Mouse (Mus musculus) intestine, postnatal 0 days (tissue): ENCODE measurements around the gene Pip5k1b. TPM values are rescaled to one million over a fixed set of nuclear protein-coding genes. Genes with fewer than 3 reads are reported as not detected.

Experiments
- ATAC-seq: fragments of 200-750 bp; cut with Nextera tagmentation; 2 replicates; pipeline ENCODE4 v1.8.0; 2017; ENCODE audit warnings: mild to moderate bottlenecking, moderate TSS enrichment, moderate library complexity
- H3K27ac ChIP-seq: fragments of 300-500 bp; sonication (generic); 2 replicates; pipeline ENCODE4 v1.5.1; 2014; ENCODE audit warnings: mild to moderate bottlenecking, low read depth, low read length, moderate library complexity
- H3K27me3 ChIP-seq: fragments of 300-500 bp; sonication (generic); replicated peaks from 2 replicates; pipeline ENCODE4 v1.6.1; 2014; ENCODE audit warnings: low read length, mixed read lengths; ENCODE audit not compliant: control insufficient read depth, insufficient read depth
- H3K36me3 ChIP-seq: fragments of 300-500 bp; sonication (generic); 2 replicates; pipeline ENCODE4 v1.6.1; 2014; ENCODE audit warnings: mild to moderate bottlenecking, moderate library complexity; ENCODE audit not compliant: control insufficient read depth, insufficient read depth
- H3K4me1 ChIP-seq: fragments of 300-500 bp; sonication (generic); replicated peaks from 2 replicates; pipeline ENCODE4 v1.6.1; 2014; ENCODE audit warnings: antibody characterized with exemption, low read length, mixed read lengths; ENCODE audit not compliant: control insufficient read depth, insufficient read depth
- H3K4me2 ChIP-seq: fragments of 300-500 bp; sonication (generic); replicated peaks from 2 replicates; pipeline ENCODE4 v1.6.1; 2014; ENCODE audit warnings: low read depth, mild to moderate bottlenecking, moderate library complexity
- H3K4me3 ChIP-seq: fragments of 300-500 bp; sonication (generic); 2 replicates; pipeline ENCODE4 v1.5.1; 2014; ENCODE audit warnings: low read depth, low read length
- H3K9ac ChIP-seq: fragments of 300-500 bp; sonication (generic); 2 replicates; pipeline ENCODE4 v1.6.1; 2014; ENCODE audit warnings: mild to moderate bottlenecking, low read depth, low read length
- H3K9me3 ChIP-seq: fragments of 300-500 bp; sonication (generic); 2 replicates; pipeline ENCODE4 v1.6.1; 2016; ENCODE audit warnings: mixed run types; ENCODE audit not compliant: control insufficient read depth
- CTCF ChIP-seq: sonication (generic); IDR thresholded peaks from 2 replicates; pipeline ENCODE4 v1.5.1; 2016; ENCODE audit warnings: low read depth, mild to moderate bottlenecking, control low read depth, antibody characterized with exemption, moderate library complexity
- WGBS: fragments of 180-500 bp; shearing (Covaris S2); extraction: QIAGEN DNeasy Blood & Tissue Kit; methylation state at CpG from one replicate; pipeline ENCODE4 v1.1.7; 2014; 5-methylcytosine and 5-hydroxymethylcytosine counted together
- polyA plus RNA-seq: library from polyadenylated mRNA; unstranded; fragments of >200 nt; fragmentation: Nextera tagmentation; extraction: Ambion mirVana; gene quantifications from 2 replicates; pipeline ENCODE4 v1.2.1, GENCODE M21; 2015

Pip5k1b gene
- 29.4 and 31.5 TPM in 2 replicates for polyA plus RNA-seq

DNA sequence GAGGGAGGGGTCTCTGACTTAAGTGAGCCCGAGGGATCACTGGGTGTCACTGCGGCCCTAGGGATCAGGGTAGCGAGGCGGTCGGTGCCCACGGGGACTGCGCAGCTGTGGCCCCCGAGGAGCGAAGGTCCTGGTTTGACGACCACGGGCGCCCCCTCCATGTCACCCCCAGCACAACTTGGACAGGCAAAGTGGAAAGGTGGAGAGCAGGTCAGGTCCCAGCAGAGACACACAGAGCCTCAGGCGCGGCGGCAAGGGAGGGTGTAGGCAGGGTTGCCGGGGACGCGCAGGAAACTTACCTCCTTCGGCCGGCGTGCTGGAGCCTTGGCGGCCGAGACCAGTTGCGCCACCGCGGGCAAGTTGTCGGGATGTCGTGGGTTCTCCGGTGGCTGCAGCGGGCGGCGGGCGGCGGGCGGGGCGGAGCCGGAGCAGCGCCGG, at the start of gene Pip5k1b:
Gene Pip5k1b, minus strand, starts transcription at position 407 of the 438 bp plus-strand sequence.
- peak within 1 kb of the TSS; percentile 95 for H3K27ac ChIP-seq

DNA sequence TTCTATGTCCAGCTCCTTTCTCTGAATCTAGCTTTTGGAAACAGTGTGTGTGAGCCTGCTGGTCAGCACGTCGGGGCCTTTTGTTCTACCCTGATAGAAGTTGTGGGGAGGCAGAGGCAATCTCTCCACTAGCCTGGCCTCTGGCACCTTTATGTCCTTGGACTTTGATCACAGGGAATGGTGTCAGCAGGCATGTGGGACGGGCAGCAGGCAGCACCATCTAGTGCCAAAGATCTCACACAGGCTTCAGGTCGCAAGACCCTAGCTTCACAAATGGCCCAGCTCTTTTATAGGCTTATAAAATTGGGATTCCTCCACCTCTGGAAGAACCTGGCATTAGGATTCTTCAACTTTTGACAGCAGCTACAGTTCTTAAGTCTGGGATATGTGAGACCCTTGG, 48.4 kb upstream of the Pip5k1b start:
- Histone ChIP-seq H3K4me3 (no peak overlapping the region), H3K9ac (no peak overlapping the region), H3K9me3 (no peaks in the 10 kb centered on the region), H3K27me3 (no peaks in the 10 kb centered on the region), H3K4me2 (no peak overlapping the region), H3K4me1 (no peaks in the 10 kb centered on the region), H3K27ac (no peak overlapping the region), H3K36me3 (no peaks in the 10 kb centered on the region)
- peak; percentile 63; the same call in 1 of the 2 replicates for ATAC-seq
- peak; percentile 73 for TF ChIP-seq CTCF
- WGBS, result 54% methylated on average over 4 of the region's 4 CpGs

More for the DNA sequence above, at the start of gene Pip5k1b:
- Histone ChIP-seq H3K9ac (peak within 1 kb of the TSS; percentile 76), H3K36me3 (no peaks in the 10 kb centered on the region), H3K9me3 (no peaks in the 10 kb centered on the region), H3K27me3 (0 out of 2 replicates have a peak, but pooled peaks cover 6% of the 10 kb centered on the region), H3K4me2 (peak within 1 kb of the TSS; percentile 86), H3K4me3 (peak within 1 kb of the TSS; percentile 80), H3K4me1 (peaks cover 5% of the 10 kb centered on the region; the same call in 1 of the 2 replicates)
- WGBS, result 0% methylated on average over 20 of the region's 39 CpGs
- TF ChIP-seq CTCF, result peak; percentile 51
- peak; percentile 26 for ATAC-seq

DNA sequence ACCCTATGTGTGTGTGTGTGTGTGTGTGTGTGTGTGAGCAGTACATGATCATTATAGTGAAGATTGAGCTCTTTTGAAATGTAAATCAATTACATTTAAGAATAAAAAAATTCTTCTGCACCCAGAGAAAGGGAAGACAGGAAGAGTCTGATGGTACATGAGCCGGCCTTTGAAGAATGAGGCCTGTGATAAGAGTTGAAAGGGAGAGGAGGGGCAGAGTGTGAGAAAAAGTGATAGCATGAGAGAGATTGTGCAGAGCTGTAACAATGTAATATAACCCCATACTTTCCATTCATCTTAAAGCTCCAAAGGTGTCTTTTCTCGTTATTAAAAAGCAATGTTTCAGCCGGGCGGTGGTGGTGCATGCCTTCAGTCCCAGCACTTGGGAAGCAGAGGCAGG, 47.8 kb upstream of the Pip5k1b start:
- Histone ChIP-seq H3K27me3 (no peaks in the 10 kb centered on the region), H3K36me3 (no peaks in the 10 kb centered on the region), H3K4me2 (no peak overlapping the region), H3K9ac (no peak overlapping the region), H3K4me1 (no peaks in the 10 kb centered on the region), H3K27ac (no peak overlapping the region), H3K9me3 (no peaks in the 10 kb centered on the region), H3K4me3 (no peak overlapping the region)
- 69% methylated on average over 4 of the region's 4 CpGs for WGBS
- TF ChIP-seq CTCF, result no peak
- ATAC-seq, result no peak

DNA sequence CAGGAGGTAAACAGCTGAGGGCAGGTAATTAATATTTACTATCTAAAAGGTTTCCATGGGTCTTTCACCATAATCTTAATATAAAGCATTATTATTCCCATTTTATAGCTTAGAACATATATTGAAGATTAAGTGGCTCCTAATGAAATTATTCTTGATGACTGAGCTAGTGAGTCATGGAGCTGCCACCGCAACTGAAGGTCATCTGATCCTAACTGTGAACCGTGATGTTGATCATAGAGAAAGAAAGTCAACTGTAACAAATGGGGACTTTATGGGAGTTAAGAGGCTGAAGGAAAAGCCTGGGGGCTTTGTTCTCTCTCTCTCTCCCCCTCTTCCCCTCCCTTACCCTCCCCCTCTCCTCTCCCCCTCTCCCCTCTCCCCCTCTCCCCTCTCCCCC, 31.1 kb upstream of the Pip5k1b start:
- Histone ChIP-seq H3K4me3 (no peak overlapping the region), H3K9ac (no peak overlapping the region), H3K4me2 (no peak overlapping the region), H3K27ac (no peak overlapping the region), H3K27me3 (no peaks in the 10 kb centered on the region), H3K9me3 (no peaks in the 10 kb centered on the region), H3K36me3 (no peaks in the 10 kb centered on the region), H3K4me1 (no peaks in the 10 kb centered on the region)
- no peak for ATAC-seq
- WGBS, result 38% methylated on average over 2 of the region's 2 CpGs
- no peak for TF ChIP-seq CTCF

DNA sequence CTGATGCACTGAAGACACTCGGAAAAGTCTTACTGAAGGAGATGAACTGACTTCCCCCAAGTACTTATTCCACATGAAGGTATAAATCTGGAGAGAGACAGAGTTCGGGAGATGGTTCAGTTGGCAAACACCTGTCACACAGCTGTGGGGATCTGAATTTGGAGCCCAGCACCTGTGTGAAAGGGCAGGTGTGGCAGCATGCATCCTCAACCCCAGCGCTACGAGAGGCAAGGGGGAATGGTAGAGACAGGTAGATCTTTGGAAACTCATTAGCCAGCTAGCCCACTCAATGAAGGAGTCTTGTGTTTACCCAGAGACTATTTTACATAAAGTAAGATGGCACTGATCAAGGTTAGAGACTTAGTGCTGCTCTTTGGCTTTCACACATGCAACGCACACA, 29.5 kb upstream of the Pip5k1b start:
- 94% methylated on average over 5 of the region's 5 CpGs for WGBS
- no peak for ATAC-seq
- Histone ChIP-seq H3K9ac (no peak overlapping the region), H3K4me2 (no peak overlapping the region), H3K4me1 (no peaks in the 10 kb centered on the region), H3K27me3 (no peaks in the 10 kb centered on the region), H3K4me3 (no peak overlapping the region), H3K27ac (no peak overlapping the region), H3K36me3 (no peaks in the 10 kb centered on the region), H3K9me3 (no peaks in the 10 kb centered on the region)
- TF ChIP-seq CTCF, result no peak

DNA sequence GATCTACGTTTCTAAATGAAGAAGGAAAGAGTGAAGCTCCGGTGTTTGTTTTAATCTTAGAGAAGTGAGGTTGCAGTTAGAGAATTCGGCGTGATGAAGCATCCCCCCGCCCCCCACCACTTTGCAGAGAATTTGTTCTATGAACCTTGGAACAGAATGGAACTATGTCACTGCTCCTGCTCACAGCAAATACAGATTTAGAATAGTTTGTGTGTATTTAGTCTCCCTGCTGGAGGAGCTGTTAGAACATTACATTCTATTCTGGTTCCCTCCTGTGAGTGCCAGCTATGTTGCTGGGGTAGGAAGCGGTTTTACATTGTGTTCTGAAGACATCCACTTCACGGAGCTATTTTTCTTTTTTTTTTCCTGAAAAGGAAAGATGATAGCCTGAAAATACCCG, 28.3 kb upstream of the Pip5k1b start:
- no peak for TF ChIP-seq CTCF
- no peak overlapping the region for H3K27ac ChIP-seq
- H3K27me3 ChIP-seq, result no peaks in the 10 kb centered on the region
- no peak overlapping the region for H3K4me2 ChIP-seq
- no peaks in the 10 kb centered on the region for H3K9me3 ChIP-seq
- no peaks in the 10 kb centered on the region for H3K36me3 ChIP-seq
- 86% methylated on average over 8 of the region's 8 CpGs for WGBS
- H3K4me3 ChIP-seq, result no peak overlapping the region
- no peak overlapping the region for H3K9ac ChIP-seq
- H3K4me1 ChIP-seq, result no peaks in the 10 kb centered on the region
- no peak for ATAC-seq

DNA sequence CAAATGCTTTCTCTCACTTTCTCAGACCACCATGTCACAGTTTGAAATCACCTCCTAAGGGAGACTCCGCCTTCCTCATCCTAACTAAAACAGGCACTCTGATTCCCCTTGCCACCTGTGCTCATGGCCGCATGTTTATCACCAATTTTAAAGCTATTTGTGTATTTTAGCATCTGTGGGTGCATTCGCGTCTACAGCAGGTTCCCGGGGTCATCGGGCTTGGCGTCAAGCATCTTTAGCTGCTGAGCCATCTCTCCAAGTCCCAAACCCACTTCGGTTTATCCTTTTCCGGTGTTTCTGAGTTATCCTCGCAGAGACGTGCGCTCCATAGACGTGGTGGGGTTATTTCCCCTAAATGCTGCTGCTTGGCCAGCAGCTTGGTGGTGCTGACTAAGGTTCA, 20.5 kb upstream of the Pip5k1b start:
- no peak for ATAC-seq
- TF ChIP-seq CTCF, result no peak
- no peak overlapping the region for H3K4me2 ChIP-seq
- H3K27ac ChIP-seq, result no peak overlapping the region
- H3K27me3 ChIP-seq, result no peaks in the 10 kb centered on the region
- no peaks in the 10 kb centered on the region for H3K36me3 ChIP-seq
- H3K4me3 ChIP-seq, result no peak overlapping the region
- WGBS, result 91% methylated on average over 13 of the region's 13 CpGs
- no peaks in the 10 kb centered on the region for H3K9me3 ChIP-seq
- no peaks in the 10 kb centered on the region for H3K4me1 ChIP-seq
- H3K9ac ChIP-seq, result no peak overlapping the region
